Mouse (Mus musculus): ENCODE data around the gene Adck1.

GRCm38 (mm10) chr12:88432277-88432676 is 71.9 kb downstream of the Adck1 start:
- TF ChIP-seq CTCF (IDR thresholded peaks at IDR 0.05; ENCODE audit: borderline replicate concordance, insufficient read depth, low read length), result no peak
- no peak for TF ChIP-seq POLR2A (IDR thresholded peaks at IDR 0.05; ENCODE audit: low read depth, low read length)

All from embryonic fibroblast, embryonic 13.5 days (primary cell).